Mouse (Mus musculus): Measurements from ENCODE around the gene Rhob. TPM values are rescaled to one million over a fixed set of nuclear protein-coding genes. Genes with fewer than 3 reads are reported as not detected.

The Rhob gene
- polyA plus RNA-seq, 1 experiment from 2014 or later, result 32.9 TPM

DNA sequence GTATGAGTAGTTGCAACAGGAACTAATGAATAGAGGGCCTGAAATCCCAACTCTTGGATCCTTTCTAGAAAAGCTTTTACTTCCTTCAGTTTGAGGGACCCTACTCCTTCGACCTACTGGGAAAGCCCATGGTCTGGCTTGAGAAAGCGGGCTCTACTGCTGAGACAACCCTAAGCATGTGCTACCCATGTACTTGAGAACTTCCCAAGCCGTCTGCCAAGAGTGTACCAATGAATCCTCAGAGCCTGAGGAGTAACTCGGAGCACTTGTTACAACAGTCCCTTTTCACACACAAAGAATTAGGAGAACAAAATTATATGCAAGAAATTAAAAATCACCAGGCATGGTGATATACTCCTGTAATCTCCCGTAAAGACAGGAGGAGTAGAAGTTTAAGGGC, 37.5 kb upstream of the Rhob start:
- no peaks in the 10 kb centered on the region for H3K9me3 ChIP-seq (ENCODE audit: control insufficient read depth, low read length)
- no peaks in the 10 kb centered on the region for H3K4me1 ChIP-seq (replicated peaks; ENCODE audit: control insufficient read depth, insufficient read depth)
- H3K4me2 ChIP-seq (replicated peaks; ENCODE audit: low read depth), result no peak overlapping the region
- H3K9ac ChIP-seq (ENCODE audit: low read length), result no peak overlapping the region
- ATAC-seq (ENCODE audit: low FRiP score, low TSS enrichment) (no peak), DNase-seq (ENCODE audit: low spot score) (no peak)
- WGBS, result 89% methylated on average over 5 of the region's 5 CpGs
- no peaks in the 10 kb centered on the region for H3K36me3 ChIP-seq (ENCODE audit: control insufficient read depth, insufficient read depth, low read length)
- H3K27ac ChIP-seq (replicated peaks), result no peak overlapping the region
- no peak for TF ChIP-seq CTCF (IDR thresholded peaks at IDR 0.05; ENCODE audit: low read depth)
- TF ChIP-seq EP300 (optimal IDR thresholded peaks at IDR 0.05), result no peak
- no peak overlapping the region for H3K4me3 ChIP-seq (ENCODE audit: low read depth, low read length)
- H3K27me3 ChIP-seq (ENCODE audit: control insufficient read depth, insufficient read depth, low read length), result no peaks in the 10 kb centered on the region

- no peak overlapping the region for H3K9ac ChIP-seq (ENCODE audit: low read length)
- H3K27ac ChIP-seq (replicated peaks), result no peak overlapping the region
- no peaks in the 10 kb centered on the region for H3K27me3 ChIP-seq (ENCODE audit: control insufficient read depth, insufficient read depth, low read length)
- DNase-seq (ENCODE audit: low spot score) (no peak), ATAC-seq (ENCODE audit: low FRiP score, low TSS enrichment) (no peak)
- no peaks in the 10 kb centered on the region for H3K36me3 ChIP-seq (ENCODE audit: control insufficient read depth, insufficient read depth, low read length)
- H3K4me3 ChIP-seq (ENCODE audit: low read depth, low read length), result no peak overlapping the region
- WGBS, result 63% methylated on average over 9 of the region's 9 CpGs
- no peak overlapping the region for H3K4me2 ChIP-seq (replicated peaks; ENCODE audit: low read depth)
- no peaks in the 10 kb centered on the region for H3K9me3 ChIP-seq (ENCODE audit: control insufficient read depth, low read length)
- no peak for TF ChIP-seq CTCF (IDR thresholded peaks at IDR 0.05; ENCODE audit: low read depth)
- TF ChIP-seq EP300 (optimal IDR thresholded peaks at IDR 0.05), result no peak
- H3K4me1 ChIP-seq (replicated peaks; ENCODE audit: control insufficient read depth, insufficient read depth), result no peaks in the 10 kb centered on the region
These were observed 36.6 kb upstream of the Rhob start for GRCm38 (mm10) chr12:8536221-8536965.

GRCm38 (mm10) chr12:8535596-8535995, 35.8 kb upstream of the Rhob start:
- Histone ChIP-seq H3K27ac (replicated peaks) (no peak overlapping the region), H3K9ac (ENCODE audit: low read length) (no peak overlapping the region), H3K9me3 (ENCODE audit: control insufficient read depth, low read length) (no peaks in the 10 kb centered on the region), H3K27me3 (ENCODE audit: control insufficient read depth, insufficient read depth, low read length) (no peaks in the 10 kb centered on the region), H3K36me3 (ENCODE audit: control insufficient read depth, insufficient read depth, low read length) (no peaks in the 10 kb centered on the region), H3K4me1 (replicated peaks; ENCODE audit: control insufficient read depth, insufficient read depth) (no peaks in the 10 kb centered on the region), H3K4me3 (ENCODE audit: low read depth, low read length) (no peak overlapping the region), H3K4me2 (replicated peaks; ENCODE audit: low read depth) (no peak overlapping the region)
- DNase-seq (ENCODE audit: low spot score), result no peak
- 82% methylated on average over 7 of the region's 7 CpGs for WGBS
- TF ChIP-seq CTCF (IDR thresholded peaks at IDR 0.05; ENCODE audit: low read depth) (no peak), EP300 (optimal IDR thresholded peaks at IDR 0.05) (no peak)
- ATAC-seq (ENCODE audit: low FRiP score, low TSS enrichment), result no peak

DNA sequence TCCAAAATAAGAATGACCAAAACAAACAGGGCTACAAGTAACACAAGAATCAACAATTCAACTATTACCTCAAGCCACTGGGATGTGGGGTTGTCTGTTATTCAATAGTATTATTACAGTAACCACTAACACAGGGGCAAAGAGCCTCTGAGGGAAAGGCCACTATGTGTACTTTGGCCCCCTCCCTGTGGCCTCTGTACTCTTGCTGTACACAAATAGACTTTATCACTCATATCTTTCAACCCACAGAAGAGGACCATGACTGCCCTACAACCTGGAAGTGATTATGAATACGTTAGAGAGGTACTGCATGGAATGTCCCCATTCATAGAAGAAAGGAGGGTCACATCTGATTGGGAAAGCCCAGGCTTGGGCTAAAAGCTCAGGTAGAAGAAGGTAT, 35.1 kb upstream of the Rhob start:
- no peak for ATAC-seq (ENCODE audit: low FRiP score, low TSS enrichment)
- no peak overlapping the region for H3K4me3 ChIP-seq (ENCODE audit: low read depth, low read length)
- 52% methylated on average over 1 of the region's 1 CpGs for WGBS
- H3K9ac ChIP-seq (ENCODE audit: low read length), result no peak overlapping the region
- no peaks in the 10 kb centered on the region for H3K9me3 ChIP-seq (ENCODE audit: control insufficient read depth, low read length)
- no peak overlapping the region for H3K27ac ChIP-seq (replicated peaks)
- H3K36me3 ChIP-seq (ENCODE audit: control insufficient read depth, insufficient read depth, low read length), result no peaks in the 10 kb centered on the region
- TF ChIP-seq CTCF (IDR thresholded peaks at IDR 0.05; ENCODE audit: low read depth) (no peak), EP300 (optimal IDR thresholded peaks at IDR 0.05) (no peak)
- H3K4me1 ChIP-seq (replicated peaks; ENCODE audit: control insufficient read depth, insufficient read depth), result no peaks in the 10 kb centered on the region
- no peak overlapping the region for H3K4me2 ChIP-seq (replicated peaks; ENCODE audit: low read depth)
- no peaks in the 10 kb centered on the region for H3K27me3 ChIP-seq (ENCODE audit: control insufficient read depth, insufficient read depth, low read length)
- DNase-seq (ENCODE audit: low spot score), result no peak

- DNase-seq (ENCODE audit: low spot score) (no peak), ATAC-seq (ENCODE audit: low FRiP score, low TSS enrichment) (no peak)
- H3K4me3 ChIP-seq (ENCODE audit: low read depth, low read length), result no peak overlapping the region
- H3K9me3 ChIP-seq (ENCODE audit: control insufficient read depth, low read length), result no peaks in the 10 kb centered on the region
- no peak overlapping the region for H3K4me2 ChIP-seq (replicated peaks; ENCODE audit: low read depth)
- no peaks in the 10 kb centered on the region; the same call in 1 of the 2 replicates for H3K27me3 ChIP-seq (ENCODE audit: control insufficient read depth, insufficient read depth, low read length)
- no peaks in the 10 kb centered on the region for H3K4me1 ChIP-seq (replicated peaks; ENCODE audit: control insufficient read depth, insufficient read depth)
- no peak overlapping the region for H3K9ac ChIP-seq (ENCODE audit: low read length)
- TF ChIP-seq CTCF (IDR thresholded peaks at IDR 0.05; ENCODE audit: low read depth) (no peak), EP300 (optimal IDR thresholded peaks at IDR 0.05) (no peak)
- WGBS, result 65% methylated on average over 5 of the region's 5 CpGs
- H3K36me3 ChIP-seq (ENCODE audit: control insufficient read depth, insufficient read depth, low read length), result no peaks in the 10 kb centered on the region
- no peak overlapping the region for H3K27ac ChIP-seq (replicated peaks)
These were observed 28.0 kb upstream of the Rhob start for GRCm38 (mm10) chr12:8527770-8528169.

GRCm38 (mm10) chr12:8527175-8527574, 27.4 kb upstream of the Rhob start:
- no peak for ATAC-seq (ENCODE audit: low FRiP score, low TSS enrichment)
- TF ChIP-seq EP300 (optimal IDR thresholded peaks at IDR 0.05) (no peak), CTCF (IDR thresholded peaks at IDR 0.05; ENCODE audit: low read depth) (no peak)
- Histone ChIP-seq H3K4me2 (replicated peaks; ENCODE audit: low read depth) (no peak overlapping the region), H3K9ac (ENCODE audit: low read length) (no peak overlapping the region), H3K4me3 (ENCODE audit: low read depth, low read length) (no peak overlapping the region), H3K4me1 (replicated peaks; ENCODE audit: control insufficient read depth, insufficient read depth) (no peaks in the 10 kb centered on the region), H3K27me3 (ENCODE audit: control insufficient read depth, insufficient read depth, low read length) (no peaks in the 10 kb centered on the region; the same call in 1 of the 2 replicates), H3K27ac (replicated peaks) (no peak overlapping the region), H3K36me3 (ENCODE audit: control insufficient read depth, insufficient read depth, low read length) (no peaks in the 10 kb centered on the region), H3K9me3 (ENCODE audit: control insufficient read depth, low read length) (no peaks in the 10 kb centered on the region)
- no peak for DNase-seq (ENCODE audit: low spot score)
- 78% methylated on average over 1 of the region's 1 CpGs for WGBS
